Mouse (Mus musculus) limb, embryonic 13.5 days (tissue): ENCODE measurements around the gene 4930590J08Rik. TPM values are rescaled to one million over a fixed set of nuclear protein-coding genes. Genes with fewer than 3 reads are reported as not detected.

Experiments used
- ATAC-seq: fragments of 200-750 bp; cut with Nextera tagmentation; 2 replicates; pipeline ENCODE4 v1.8.0; 2017; ENCODE audit warnings: low read depth, moderate number of reproducible peaks, moderate TSS enrichment; ENCODE audit not compliant: low FRiP score
- H3K27ac ChIP-seq: fragments of 300-500 bp; sonication (generic); 2 replicates; pipeline ENCODE4 v1.5.1; 2015; ENCODE audit warnings: inconsistent platforms, mild to moderate bottlenecking, moderate library complexity
- H3K27me3 ChIP-seq: fragments of 300-500 bp; sonication (generic); 2 replicates; pipeline ENCODE4 v1.6.1; 2015; ENCODE audit warnings: mild to moderate bottlenecking, inconsistent platforms
- H3K36me3 ChIP-seq: fragments of 300-500 bp; sonication (generic); 2 replicates; pipeline ENCODE4 v1.6.1; 2015; ENCODE audit warnings: inconsistent platforms, mild to moderate bottlenecking, moderate library complexity
- H3K4me1 ChIP-seq: fragments of 300-500 bp; sonication (generic); 2 replicates; pipeline ENCODE4 v1.6.1; 2015; ENCODE audit warnings: inconsistent platforms
- H3K4me2 ChIP-seq: fragments of 300-500 bp; sonication (generic); replicated peaks from 2 replicates; pipeline ENCODE4 v1.6.1; 2015; ENCODE audit warnings: inconsistent platforms, mild to moderate bottlenecking, moderate library complexity
- H3K4me3 ChIP-seq: fragments of 300-500 bp; sonication (generic); 2 replicates; pipeline ENCODE4 v1.5.1; 2015; ENCODE audit warnings: moderate library complexity, mild to moderate bottlenecking, inconsistent platforms
- H3K9ac ChIP-seq: fragments of 300-500 bp; sonication (generic); 2 replicates; pipeline ENCODE4 v1.6.1; 2015; ENCODE audit warnings: mild to moderate bottlenecking, inconsistent platforms
- H3K9me3 ChIP-seq: fragments of 300-500 bp; sonication (generic); 2 replicates; pipeline ENCODE4 v1.6.1; 2016; ENCODE audit warnings: inconsistent platforms
- WGBS: fragments of 180-500 bp; shearing (Covaris S2); methylation state at CpG from one replicate; pipeline ENCODE4 v1.1.7; 2015; 5-methylcytosine and 5-hydroxymethylcytosine counted together
- polyA plus RNA-seq: library from polyadenylated mRNA; unstranded; fragments of >200 nt; fragmentation: Nextera tagmentation; extraction: Ambion mirVana; gene quantifications from 2 replicates; pipeline ENCODE4 v1.2.1, GENCODE M21; 2015

Gene 4930590J08Rik
- polyA plus RNA-seq, 1 experiment from 2014 or later = 0.57 TPM

GRCm38 (mm10) chr6:91972201-91972646, 69.6 kb downstream of the 4930590J08Rik start:
- WGBS = 34% methylated on average over 9 of the region's 9 CpGs
- Histone ChIP-seq H3K4me1 (peaks cover 12% of the 10 kb centered on the region; the same call in 1 of the 2 replicates), H3K4me3 (no peak overlapping the region), H3K9me3 (no peaks in the 10 kb centered on the region), H3K4me2 (no peak overlapping the region), H3K9ac (no peak overlapping the region), H3K27me3 (peaks cover 5% of the 10 kb centered on the region), H3K36me3 (no peaks in the 10 kb centered on the region), H3K27ac (no peak overlapping the region; the same call in 1 of the 2 replicates)
- ATAC-seq = no peak; the same call in 1 of the 2 replicates

- peaks cover 13% of the 10 kb centered on the region; the same call in 1 of the 2 replicates for H3K4me1 ChIP-seq
- no peak overlapping the region for H3K4me3 ChIP-seq
- no peak for ATAC-seq
- WGBS = 74% methylated on average over 6 of the region's 6 CpGs
- H3K27ac ChIP-seq = no peak overlapping the region
- H3K4me2 ChIP-seq = no peak overlapping the region
- peaks cover 17% of the 10 kb centered on the region for H3K27me3 ChIP-seq
- no peak overlapping the region for H3K9ac ChIP-seq
- H3K9me3 ChIP-seq = no peaks in the 10 kb centered on the region
- H3K36me3 ChIP-seq = no peaks in the 10 kb centered on the region
Observed at GRCm38 (mm10) chr6:91973972-91974371, 71.4 kb downstream of the 4930590J08Rik start.

- peaks cover 7% of the 10 kb centered on the region; the same call in 1 of the 2 replicates for H3K4me1 ChIP-seq
- peak within 1 kb of the TSS; percentile 89 for H3K4me2 ChIP-seq
- H3K9ac ChIP-seq = peak within 1 kb of the TSS; percentile 76
- no peak within 1 kb of the TSS for H3K27ac ChIP-seq
- peak; percentile 72 for ATAC-seq
- no peaks in the 10 kb centered on the region for H3K9me3 ChIP-seq
- peak within 1 kb of the TSS; percentile 60 for H3K4me3 ChIP-seq
- peaks cover 49% of the 10 kb centered on the region for H3K27me3 ChIP-seq
- no peaks in the 10 kb centered on the region for H3K36me3 ChIP-seq
- WGBS = under 1% methylated on average over 60 of the region's 62 CpGs
Observed at GRCm38 (mm10) chr6:91978371-91979300, 76.0 kb downstream of the 4930590J08Rik start, which contains the start of gene Fgd5. Fgd5 (plus strand) TSS chr6:91978878.

- no peak overlapping the region for H3K27ac ChIP-seq
- H3K9ac ChIP-seq = peak overlapping the region; percentile 76
- no peaks in the 10 kb centered on the region for H3K9me3 ChIP-seq
- peaks cover 49% of the 10 kb centered on the region for H3K27me3 ChIP-seq
- H3K4me1 ChIP-seq = peaks cover 7% of the 10 kb centered on the region; the same call in 1 of the 2 replicates
- H3K4me2 ChIP-seq = peak overlapping the region; percentile 89
- 9% methylated on average over 23 of the region's 23 CpGs for WGBS
- peak overlapping the region; percentile 60 for H3K4me3 ChIP-seq
- H3K36me3 ChIP-seq = no peaks in the 10 kb centered on the region
- ATAC-seq = no peak
Observed at GRCm38 (mm10) chr6:91979301-91979996, 76.8 kb downstream of the 4930590J08Rik start.

- no peaks in the 10 kb centered on the region for H3K36me3 ChIP-seq
- peak overlapping the region; percentile 60 for H3K4me3 ChIP-seq
- peaks cover 49% of the 10 kb centered on the region for H3K27me3 ChIP-seq
- no peak overlapping the region for H3K9ac ChIP-seq
- peaks cover 7% of the 10 kb centered on the region; the same call in 1 of the 2 replicates for H3K4me1 ChIP-seq
- no peaks in the 10 kb centered on the region for H3K9me3 ChIP-seq
- peak overlapping the region; percentile 89 for H3K4me2 ChIP-seq
- ATAC-seq = no peak
- H3K27ac ChIP-seq = no peak overlapping the region
- 56% methylated on average over 3 of the region's 3 CpGs for WGBS
Observed at GRCm38 (mm10) chr6:91980011-91980410, 77.4 kb downstream of the 4930590J08Rik start.

GRCm38 (mm10) chr6:91990101-91990500, 87.5 kb downstream of the 4930590J08Rik start:
- no peaks in the 10 kb centered on the region for H3K9me3 ChIP-seq
- no peak for ATAC-seq
- H3K4me1 ChIP-seq = 0 out of 2 replicates have a peak, but pooled peaks cover 2% of the 10 kb centered on the region
- peaks cover 6% of the 10 kb centered on the region; the same call in 1 of the 2 replicates for H3K36me3 ChIP-seq
- H3K27me3 ChIP-seq = no peaks in the 10 kb centered on the region
- 88% methylated on average over 8 of the region's 8 CpGs for WGBS
- no peak overlapping the region for H3K27ac ChIP-seq
- no peak overlapping the region for H3K4me3 ChIP-seq
- no peak overlapping the region for H3K4me2 ChIP-seq
- H3K9ac ChIP-seq = no peak overlapping the region

GRCm38 (mm10) chr6:91992823-91993222, 90.2 kb downstream of the 4930590J08Rik start:
- H3K9ac ChIP-seq = no peak overlapping the region
- H3K27ac ChIP-seq = no peak overlapping the region
- H3K9me3 ChIP-seq = no peaks in the 10 kb centered on the region
- ATAC-seq = no peak
- no peaks in the 10 kb centered on the region for H3K27me3 ChIP-seq
- no peak overlapping the region for H3K4me2 ChIP-seq
- no peak overlapping the region for H3K4me3 ChIP-seq
- WGBS = 80% methylated on average over 2 of the region's 2 CpGs
- H3K4me1 ChIP-seq = peaks cover 9% of the 10 kb centered on the region; the same call in 1 of the 2 replicates
- H3K36me3 ChIP-seq = no peaks in the 10 kb centered on the region

GRCm38 (mm10) chr6:91993795-91994505, 91.3 kb downstream of the 4930590J08Rik start:
- Histone ChIP-seq H3K36me3 (no peaks in the 10 kb centered on the region), H3K4me2 (no peak overlapping the region), H3K9me3 (no peaks in the 10 kb centered on the region), H3K27me3 (no peaks in the 10 kb centered on the region), H3K27ac (no peak overlapping the region), H3K9ac (0 out of 2 replicates have a peak overlapping the region, but pooled peaks have one; percentile 13), H3K4me1 (peaks cover 9% of the 10 kb centered on the region; the same call in 1 of the 2 replicates), H3K4me3 (no peak overlapping the region)
- 72% methylated on average over 8 of the region's 8 CpGs for whole genome bisulfite sequencing
- ATAC-seq = no peak

- no peaks in the 10 kb centered on the region for H3K27me3 ChIP-seq
- no peak overlapping the region for H3K4me3 ChIP-seq
- H3K4me1 ChIP-seq = peaks cover 9% of the 10 kb centered on the region; the same call in 1 of the 2 replicates
- WGBS = 52% methylated on average over 8 of the region's 8 CpGs
- no peaks in the 10 kb centered on the region for H3K36me3 ChIP-seq
- H3K4me2 ChIP-seq = no peak overlapping the region
- H3K9me3 ChIP-seq = no peaks in the 10 kb centered on the region
- no peak for ATAC-seq
- H3K9ac ChIP-seq = no peak overlapping the region
- no peak overlapping the region for H3K27ac ChIP-seq
Observed at GRCm38 (mm10) chr6:91996072-91996471, 93.5 kb downstream of the 4930590J08Rik start.
